Mouse (Mus musculus): ENCODE measurements around the gene Ppcs.

Ppcs gene

GRCm38 (mm10) chr4:119422294-119422964 lies at the start of gene Ppcs, which contains the start of gene Zmynd12:
Gene Ppcs, minus strand, starts transcription at chr4:119422420.
Gene Zmynd12, plus strand, starts transcription at chr4:119422814.
- peak; percentile 78 for DNase-seq

GRCm38 (mm10) chr4:119467720-119468380 lies 45.6 kb upstream of the Ppcs start:
- DNase-seq, result peak; percentile 51

DNA sequence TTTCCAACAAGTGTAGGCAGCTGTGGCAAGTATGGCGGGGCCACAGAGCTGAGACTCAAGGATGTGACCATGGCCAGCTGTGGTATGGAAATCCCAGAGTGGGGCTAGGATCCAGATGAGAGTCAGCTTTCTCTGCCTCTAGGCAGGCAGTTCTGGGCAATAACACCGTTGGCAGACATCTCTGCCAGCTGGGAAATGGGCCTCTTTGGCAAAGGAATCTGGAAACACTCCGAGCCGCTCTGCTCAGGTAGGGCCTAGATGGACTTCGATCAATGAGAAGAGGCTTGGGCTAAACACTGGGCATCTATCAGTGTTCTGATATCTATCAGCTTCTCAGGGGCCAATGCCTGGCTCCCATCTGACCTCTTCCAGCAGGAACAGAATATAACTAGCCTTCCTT lies 43.6 kb upstream of the Ppcs start:
- DNase-seq, result no peak

GRCm38 (mm10) chr4:119463756-119464419 lies 41.7 kb upstream of the Ppcs start:
- no peak for DNase-seq

GRCm38 (mm10) chr4:119462858-119463755 lies 40.9 kb upstream of the Ppcs start:
- peak; percentile 49 for DNase-seq

GRCm38 (mm10) chr4:119462457-119462856 lies 40.2 kb upstream of the Ppcs start:
- no peak for DNase-seq

- DNase-seq, result peak; percentile 83
Measured at GRCm38 (mm10) chr4:119460728-119461141, 38.5 kb upstream of the Ppcs start.

GRCm38 (mm10) chr4:119460296-119460695 lies 38.1 kb upstream of the Ppcs start:
- peak; percentile 65 for DNase-seq

DNA sequence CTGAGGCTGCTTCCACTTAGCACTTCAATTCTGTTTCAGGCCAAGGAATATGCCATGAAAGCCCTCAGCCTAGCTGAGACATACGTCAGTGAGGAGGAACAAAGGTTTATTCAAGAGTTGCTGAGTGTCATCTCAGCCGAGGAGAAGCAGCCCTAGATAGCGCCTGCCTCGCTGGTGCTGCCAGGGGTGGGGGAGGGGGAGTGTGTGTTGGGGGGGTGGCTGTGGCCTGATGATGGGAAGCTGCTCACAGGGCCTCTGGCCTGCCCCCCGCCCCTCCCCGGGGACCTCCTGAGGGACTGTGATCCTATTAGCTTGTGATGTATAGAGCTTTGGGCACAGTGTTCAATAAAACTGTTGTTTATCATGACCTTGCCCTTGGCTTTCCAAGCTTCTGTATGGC lies 31.3 kb upstream of the Ppcs start:
- DNase-seq, result no peak

GRCm38 (mm10) chr4:119453128-119453527 lies 30.9 kb upstream of the Ppcs start:
- no peak for DNase-seq

DNA sequence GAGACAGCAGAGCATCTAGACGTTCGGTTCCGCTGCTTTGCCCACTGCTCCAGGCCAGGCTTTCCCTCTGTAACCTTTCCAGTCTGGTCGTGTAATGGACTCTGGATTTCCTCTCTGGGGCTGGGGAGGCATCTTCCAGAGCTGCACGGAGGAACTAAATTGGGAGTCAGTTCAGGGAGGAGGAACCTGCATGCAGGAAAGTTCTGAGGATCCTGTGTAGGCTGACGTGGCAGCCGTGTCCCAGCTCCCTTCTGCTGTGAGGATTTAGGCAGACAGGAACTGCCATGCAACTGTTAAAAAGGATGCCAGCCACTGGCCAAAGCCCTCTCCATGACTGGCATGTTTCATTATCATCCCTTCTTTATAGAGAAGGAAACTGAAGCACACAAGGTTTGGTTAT lies 28.2 kb upstream of the Ppcs start:
- no peak for DNase-seq

DNA sequence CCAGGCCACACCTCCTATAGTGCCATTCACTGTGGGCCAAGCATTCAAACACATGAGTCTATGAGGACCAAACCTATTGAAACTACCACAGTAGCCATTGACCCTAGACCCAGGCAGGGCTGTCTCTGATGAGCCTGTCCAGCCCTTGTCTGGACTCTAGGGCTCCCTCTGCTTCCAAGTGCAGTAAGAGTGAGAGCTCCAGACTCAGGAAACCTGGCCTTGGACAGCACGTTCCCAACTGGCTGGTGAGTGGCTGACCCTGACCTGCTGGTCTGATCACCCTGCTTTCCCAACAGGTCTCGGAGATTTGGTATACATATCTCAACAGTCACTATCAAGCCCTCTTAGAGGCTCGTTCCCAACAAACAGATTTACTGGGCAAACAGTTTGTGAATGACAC lies 25.6 kb upstream of the Ppcs start:
- no peak for DNase-seq

GRCm38 (mm10) chr4:119447261-119447660 lies 25.0 kb upstream of the Ppcs start:
- no peak for DNase-seq

DNA sequence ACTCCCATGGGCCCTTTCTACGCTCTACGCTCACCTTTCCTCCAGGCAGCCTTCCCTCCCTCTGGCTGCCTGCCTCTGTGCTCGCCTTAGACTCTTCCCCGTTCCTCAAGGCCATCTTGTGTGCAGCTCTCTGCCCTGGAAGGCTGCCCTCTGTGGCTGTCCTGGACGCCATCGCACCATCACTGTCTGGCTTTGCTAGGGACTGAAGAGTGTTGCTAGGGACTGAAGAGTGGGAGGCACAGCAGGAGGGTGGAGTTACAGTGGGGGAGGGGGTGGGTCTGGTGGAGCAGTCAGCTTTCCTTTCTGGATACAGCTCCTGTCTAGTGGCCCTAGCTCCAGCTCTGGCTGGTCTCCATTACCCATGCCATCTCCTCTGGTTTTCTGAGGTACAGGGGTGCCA lies 20.3 kb upstream of the Ppcs start:
- no peak for DNase-seq

DNA sequence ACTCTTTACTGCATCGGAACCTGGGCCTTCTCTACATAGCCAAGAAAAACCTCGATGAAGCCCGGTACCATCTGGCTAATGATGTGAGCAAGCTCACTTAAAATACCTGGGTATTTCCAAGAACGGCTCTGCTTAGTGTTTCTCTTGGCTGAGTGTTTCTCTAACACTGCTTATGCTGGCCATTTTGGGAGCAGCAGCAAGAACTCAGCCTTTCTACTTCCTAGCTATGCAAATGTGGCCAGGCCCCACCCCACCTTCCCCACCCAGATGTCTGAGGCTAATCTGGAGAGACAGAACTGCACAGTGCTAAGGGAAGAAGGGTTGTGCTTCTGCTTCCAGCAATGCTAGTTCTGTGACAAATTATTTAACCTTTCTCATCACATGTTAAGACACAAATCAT lies 19.6 kb upstream of the Ppcs start:
- DNase-seq, result no peak

DNA sequence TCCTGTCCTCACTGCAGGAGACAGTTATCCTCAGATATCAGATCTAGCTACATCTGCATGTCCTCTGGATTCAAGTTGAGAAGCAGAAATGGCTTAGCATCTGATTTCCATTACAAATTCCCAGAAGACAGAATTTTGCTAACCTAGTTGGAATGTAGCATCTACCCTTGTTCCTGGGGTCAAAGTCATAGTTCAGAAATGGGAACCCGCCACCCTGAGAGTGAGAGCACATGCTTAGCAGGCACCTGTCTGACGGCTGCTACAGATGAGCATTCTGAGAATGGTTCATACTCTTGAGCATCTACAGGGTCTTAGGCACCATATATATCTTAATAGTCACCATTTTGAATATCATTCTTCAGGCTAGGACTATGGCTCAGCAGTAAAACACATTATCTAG lies 15.7 kb upstream of the Ppcs start:
- DNase-seq, result no peak

DNA sequence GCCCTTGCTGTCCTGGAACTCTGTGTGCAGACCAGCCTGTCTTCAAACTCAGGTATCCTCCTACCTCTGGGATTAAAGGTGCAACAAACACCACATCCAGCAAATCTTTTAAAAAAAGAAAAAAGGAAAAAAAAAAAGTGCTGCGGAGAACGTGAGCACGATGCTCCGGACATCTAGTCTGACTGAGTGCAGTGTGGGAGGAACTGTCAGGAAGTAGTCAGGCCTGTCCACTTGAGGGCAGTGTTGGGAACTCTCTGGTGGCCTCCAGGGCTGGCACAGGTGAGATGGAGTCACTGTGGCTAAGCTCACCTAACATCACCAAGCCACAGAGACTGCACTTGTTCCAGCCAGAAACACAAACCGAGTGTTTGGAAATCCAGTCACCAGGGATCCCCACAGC lies 8.5 kb upstream of the Ppcs start:
- DNase-seq, result peak; percentile 25

GRCm38 (mm10) chr4:119427680-119428079 lies 5.5 kb upstream of the Ppcs start:
- no peak for DNase-seq

DNA sequence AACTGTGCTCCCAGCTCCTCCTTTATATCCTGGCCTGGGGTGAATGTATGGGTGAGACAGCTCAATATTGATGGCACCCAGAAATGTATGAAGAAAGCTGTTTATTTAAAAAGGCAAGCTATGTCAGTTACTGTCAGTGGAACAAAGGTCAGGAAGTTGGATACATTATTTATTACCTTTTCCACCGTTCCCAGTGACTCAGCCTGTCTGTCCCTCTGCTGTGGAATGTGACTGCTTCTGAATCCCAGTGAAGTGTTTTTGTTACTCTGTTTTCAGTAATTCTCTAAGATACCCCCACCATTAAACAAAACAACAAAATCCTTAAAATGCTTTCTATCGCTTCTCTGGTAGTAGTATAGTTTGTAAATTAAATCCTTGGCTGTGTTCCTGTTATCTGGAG lies 3.4 kb upstream of the Ppcs start:
- DNase-seq, result no peak

DNA sequence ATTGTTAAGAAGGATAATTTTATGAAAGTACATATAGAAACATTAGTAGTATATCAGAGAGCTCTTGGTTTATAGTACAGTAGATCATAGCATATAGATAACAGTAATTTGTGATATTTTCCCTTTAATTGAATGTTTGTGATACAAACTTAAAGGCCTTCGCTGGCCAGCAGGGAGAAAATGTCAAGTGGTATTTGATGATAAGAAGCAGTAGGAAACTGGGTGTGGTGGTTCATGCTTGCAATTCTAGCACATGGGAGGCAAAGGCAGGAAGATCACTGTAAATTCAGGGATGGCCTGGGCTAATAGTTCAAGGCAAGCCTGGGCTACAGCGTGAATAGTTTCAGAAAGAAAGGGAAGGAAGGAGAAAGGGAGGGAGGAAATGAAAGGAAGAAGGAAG lies 2.9 kb upstream of the Ppcs start:
- DNase-seq, result no peak

GRCm38 (mm10) chr4:119421921-119422293 lies 313 bp downstream of the Ppcs start:
- peak; percentile 48 for DNase-seq

DNA sequence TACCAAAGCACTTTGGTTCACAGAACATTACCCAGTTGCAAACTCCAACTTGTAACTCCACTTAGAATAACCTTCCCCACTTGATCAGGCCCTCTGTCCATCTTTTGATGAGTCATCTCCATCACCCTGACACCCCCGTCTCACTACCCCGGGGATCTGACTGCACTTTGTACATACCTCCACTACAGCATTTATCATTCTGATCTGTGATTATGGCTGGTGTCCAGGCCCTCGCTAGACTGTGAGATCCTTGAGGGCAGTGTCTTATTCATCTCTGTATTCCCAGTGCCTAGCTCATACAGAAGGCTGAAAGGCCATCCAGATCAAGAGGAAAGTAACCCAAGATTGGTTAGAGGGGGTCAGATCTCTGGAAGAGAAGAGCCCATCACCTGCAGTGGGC lies 1.0 kb downstream of the Ppcs start:
- no peak for DNase-seq

GRCm38 (mm10) chr4:119417894-119418293 lies 4.3 kb downstream of the Ppcs start:
- no peak for DNase-seq
